Mouse (Mus musculus) forelimb bud, embryonic 11.5 days (tissue): ENCODE measurements around the gene Slc25a24.

Source experiments
- DNase-seq: peaks from one replicate; pipeline ENCODE4 v3.0.0-alpha.2; 2012; ENCODE audit warnings: low read depth, low spot score

Slc25a24 gene

DNA sequence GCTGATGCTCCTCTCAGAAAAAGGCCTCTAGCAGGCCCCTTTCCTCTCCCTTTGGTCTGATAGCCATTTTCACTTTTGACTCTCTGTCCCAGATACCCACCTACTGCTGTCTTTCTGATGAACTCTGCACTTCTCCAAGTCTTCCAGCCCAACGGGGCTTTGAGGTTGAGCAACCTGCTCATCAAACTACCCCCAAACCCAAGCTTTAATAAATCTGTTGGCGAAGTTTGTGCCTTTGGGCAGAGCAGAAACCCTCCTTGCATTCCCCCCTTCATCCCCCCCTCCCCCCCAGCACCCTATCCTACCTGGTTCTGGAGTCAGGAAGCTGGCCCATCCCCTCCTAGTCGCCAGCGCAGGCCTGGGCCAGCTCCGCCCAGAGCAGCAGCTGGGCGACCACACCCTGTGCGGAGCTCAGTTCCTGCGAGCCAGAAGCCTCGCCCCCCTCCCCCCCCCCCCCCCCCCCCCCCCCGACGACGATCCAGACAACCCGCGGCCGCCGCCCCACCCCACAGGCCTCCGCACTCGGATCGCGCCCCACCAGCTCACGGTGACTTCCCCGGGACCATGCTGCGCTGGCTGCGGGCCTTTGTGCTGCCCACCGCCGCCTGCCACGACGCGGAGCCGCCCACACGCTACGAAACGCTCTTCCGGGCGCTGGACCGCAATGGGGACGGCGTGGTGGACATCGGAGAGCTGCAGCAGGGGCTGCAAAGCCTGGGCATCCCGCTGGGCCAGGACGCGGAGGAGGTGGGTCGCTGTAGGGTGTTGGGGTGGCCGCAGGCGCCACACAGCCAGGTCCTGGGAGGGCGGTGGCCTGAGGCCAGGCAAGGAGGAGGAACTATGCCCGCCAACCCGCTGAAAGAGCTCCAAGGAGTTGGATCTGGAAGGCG is at the start of gene Slc25a24:
TSS of gene Slc25a24 (plus strand) at position 509 of the 890 bp plus-strand sequence.
- DNase-seq = peak; percentile 44

- no peak for DNase-seq
Observed at GRCm38 (mm10) chr3:109080169-109080568, 42.8 kb upstream of the Slc25a24 start, which contains the start of gene Slc25a54. TSS of gene Slc25a54 (plus strand) at chr3:109080469.

- DNase-seq = no peak
Observed at GRCm38 (mm10) chr3:109084418-109084817, 38.5 kb upstream of the Slc25a24 start.

- no peak for DNase-seq
Observed at GRCm38 (mm10) chr3:109088460-109088859, 34.5 kb upstream of the Slc25a24 start.

- no peak for DNase-seq
Observed at GRCm38 (mm10) chr3:109104702-109105101, 18.2 kb upstream of the Slc25a24 start.

GRCm38 (mm10) chr3:109117136-109117535 is 5.8 kb upstream of the Slc25a24 start:
- no peak for DNase-seq

DNA sequence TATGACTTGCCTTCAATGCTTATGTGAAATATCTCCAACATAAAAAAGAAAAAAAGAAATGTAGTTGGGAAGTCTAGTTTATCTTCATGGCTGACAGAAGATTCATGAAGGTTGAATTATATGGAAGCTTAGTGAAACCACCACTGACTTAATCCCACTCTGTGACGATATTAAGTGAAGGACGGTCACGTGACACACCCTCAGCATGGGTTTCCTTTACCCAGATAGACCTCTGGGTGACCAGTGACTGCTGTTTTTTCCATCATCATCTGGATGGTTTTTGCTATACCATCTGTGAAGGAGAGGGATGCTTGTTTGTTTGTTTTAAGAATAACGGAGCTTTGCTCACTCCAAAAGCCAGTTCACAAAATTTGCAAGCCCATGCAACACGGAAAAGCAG is 3.4 kb upstream of the Slc25a24 start:
- no peak for DNase-seq

DNA sequence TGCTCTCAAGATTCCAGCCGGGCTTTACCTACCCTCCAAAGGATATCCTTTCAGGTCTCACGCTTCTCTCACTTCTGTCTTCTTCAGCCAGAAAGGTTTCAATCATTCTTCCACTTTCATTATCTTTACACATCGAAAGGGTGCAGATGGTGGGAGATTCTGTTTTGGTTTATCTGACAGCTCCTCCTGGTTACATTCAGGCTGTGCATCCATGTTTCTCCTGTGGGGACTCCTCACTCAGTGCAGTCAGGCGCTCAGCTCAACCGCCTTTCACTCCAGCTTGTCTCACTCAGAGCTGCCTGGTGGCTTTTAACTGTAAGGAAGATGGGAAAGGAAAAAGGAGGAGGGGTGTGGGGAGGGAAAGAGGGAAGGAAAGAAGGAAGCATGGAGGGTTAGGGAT is 3.0 kb upstream of the Slc25a24 start:
- DNase-seq = no peak

DNA sequence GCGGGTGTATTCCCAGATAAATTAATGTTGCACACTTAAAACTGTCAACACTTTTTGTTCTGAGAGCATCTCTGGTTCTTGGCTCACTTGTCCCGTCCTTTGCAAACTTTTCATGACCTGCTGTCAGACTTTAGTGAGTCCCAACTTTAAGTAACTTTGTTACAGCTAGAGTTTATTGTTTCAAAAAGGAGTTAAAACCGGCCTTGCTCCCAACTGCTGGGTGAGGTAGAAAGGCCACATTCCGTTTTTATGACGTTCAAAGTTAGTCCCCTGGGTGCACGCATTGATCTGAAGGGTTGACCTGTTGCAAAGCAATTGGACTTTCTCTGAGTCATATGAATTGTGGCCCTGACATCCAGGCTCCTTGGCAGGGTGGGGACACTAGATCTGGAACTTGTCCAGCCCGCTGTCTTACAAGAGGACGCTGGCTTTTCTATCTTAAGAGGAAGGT is 607 bp downstream of the Slc25a24 start:
- DNase-seq = peak; percentile 46

DNA sequence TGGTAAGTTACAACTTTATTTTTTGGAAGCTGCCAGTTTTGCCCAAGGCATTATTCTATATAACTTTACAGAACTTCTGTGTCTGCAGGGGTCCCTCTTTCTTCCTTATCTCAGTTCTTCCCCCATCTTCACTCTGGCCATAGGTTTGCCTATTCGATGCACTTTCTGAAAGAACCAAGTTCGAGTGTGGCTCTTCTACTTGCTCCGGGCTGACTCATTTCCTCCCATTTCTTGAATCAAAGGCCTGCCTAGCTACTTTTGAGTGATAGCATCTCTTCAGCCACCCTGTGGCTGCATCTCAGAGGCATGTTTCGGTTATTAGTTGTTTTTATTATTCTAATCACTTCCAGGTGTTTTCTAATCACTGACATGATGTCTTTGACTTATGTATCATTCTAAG is 1.1 kb downstream of the Slc25a24 start:
- DNase-seq = no peak

DNA sequence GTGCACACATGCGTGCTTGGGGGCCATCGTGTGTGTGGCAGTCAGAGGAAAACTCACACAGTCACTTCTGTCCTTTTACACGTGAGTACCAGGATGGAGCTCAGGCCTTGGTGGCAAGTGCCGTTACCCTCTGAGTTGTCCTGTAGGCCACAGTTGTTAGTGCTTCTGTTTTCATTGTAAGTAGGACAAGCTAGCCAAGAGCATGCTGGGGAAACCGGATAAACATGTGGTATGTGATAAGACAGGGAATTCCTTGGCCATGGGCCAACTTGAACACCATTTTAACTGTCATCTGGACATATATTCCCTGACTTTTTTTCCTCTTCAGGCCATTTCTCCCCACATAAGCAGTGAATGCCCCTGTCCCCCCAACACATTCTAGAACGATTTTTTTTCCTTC is 2.6 kb downstream of the Slc25a24 start:
- DNase-seq = no peak

- no peak for DNase-seq
Observed at GRCm38 (mm10) chr3:109129768-109130167, 6.8 kb downstream of the Slc25a24 start.

DNA sequence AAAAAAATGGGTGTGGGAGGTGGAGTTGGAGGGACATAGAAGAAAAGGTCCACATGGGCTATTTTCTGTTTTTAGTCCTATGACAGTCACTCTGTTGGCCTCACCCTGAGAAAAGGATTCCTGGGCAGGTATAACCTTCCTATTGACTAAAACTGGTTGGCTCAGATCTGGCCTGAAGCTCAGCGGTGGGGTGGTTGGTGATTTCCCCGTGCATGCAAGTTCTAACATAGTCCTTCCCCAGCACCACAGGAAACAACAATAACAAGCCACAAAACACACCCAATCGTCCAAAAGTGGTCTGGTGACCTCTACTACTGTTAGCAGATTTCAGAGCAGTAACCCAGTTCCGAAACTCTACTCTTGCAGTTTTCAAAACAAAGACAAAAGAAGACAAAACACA is 10.0 kb downstream of the Slc25a24 start:
- no peak for DNase-seq

DNA sequence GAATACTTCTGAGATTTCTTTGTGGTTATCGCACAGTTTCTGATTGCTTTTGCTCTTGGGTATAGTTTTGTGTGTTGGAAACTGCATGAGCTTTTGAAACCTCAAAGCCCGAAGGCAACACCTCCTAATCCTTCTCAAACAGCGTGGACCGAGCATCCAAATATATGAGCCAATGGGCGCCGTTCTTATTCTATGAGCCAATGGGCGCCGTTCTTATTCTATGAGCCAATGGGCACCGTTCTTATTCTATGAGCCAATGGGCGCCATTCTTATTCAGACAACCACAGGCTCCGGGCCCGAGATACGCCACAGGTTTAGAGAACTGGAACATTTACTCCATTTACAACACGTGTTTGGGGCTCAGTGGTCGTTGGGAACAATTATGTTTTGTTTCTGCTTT is 11.1 kb downstream of the Slc25a24 start:
- no peak for DNase-seq

GRCm38 (mm10) chr3:109135352-109135751 is 12.4 kb downstream of the Slc25a24 start:
- DNase-seq = no peak

GRCm38 (mm10) chr3:109152561-109152960 is 29.6 kb downstream of the Slc25a24 start:
- no peak for DNase-seq

DNA sequence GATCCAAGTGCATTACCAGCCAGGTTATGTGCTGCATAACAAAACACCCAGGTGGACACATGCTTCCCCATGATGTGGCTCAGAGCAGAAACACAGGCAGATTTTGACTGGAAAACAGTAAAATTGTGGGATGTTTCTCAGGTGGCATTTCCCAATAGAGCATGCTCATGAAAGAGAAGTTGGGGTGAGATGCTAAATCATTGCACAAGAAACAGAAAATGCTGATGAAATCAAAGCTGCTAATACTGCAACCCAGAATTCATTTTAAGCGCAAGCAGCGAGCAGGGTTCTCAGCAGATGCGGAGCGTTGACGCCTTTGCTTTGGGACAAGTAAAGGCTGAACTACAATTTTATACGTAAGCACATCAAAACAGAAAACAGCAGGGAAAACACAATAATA is 30.5 kb downstream of the Slc25a24 start:
- no peak for DNase-seq

GRCm38 (mm10) chr3:109155926-109156669 is 33.1 kb downstream of the Slc25a24 start:
- no peak for DNase-seq

- DNase-seq = no peak
Observed at GRCm38 (mm10) chr3:109157481-109157880, 34.5 kb downstream of the Slc25a24 start.

DNA sequence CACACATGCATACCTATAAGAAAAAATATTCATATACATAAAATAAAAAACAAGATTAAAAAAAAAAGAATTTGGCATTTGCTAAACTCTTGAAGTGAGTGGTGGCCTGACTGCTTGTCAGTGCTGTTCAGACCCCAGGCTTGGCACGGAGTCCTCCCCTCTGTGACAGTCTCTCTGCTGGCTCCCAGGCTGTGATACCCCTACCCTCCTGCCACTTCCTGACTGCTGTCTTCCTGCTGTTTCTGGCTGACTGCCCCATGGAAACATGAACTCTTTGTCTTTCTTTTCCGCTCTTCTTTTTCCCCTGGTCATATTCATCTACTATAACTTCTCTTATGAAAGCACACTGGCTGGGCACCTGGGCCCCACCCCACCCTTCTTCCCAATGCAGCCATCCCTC is 41.1 kb downstream of the Slc25a24 start:
- DNase-seq = no peak

- no peak for DNase-seq
Observed at GRCm38 (mm10) chr3:109164644-109165043, 41.7 kb downstream of the Slc25a24 start.

GRCm38 (mm10) chr3:109165214-109165829 is 42.4 kb downstream of the Slc25a24 start:
- DNase-seq = no peak
